Mouse (Mus musculus): ENCODE measurements around the gene Mfap2.
A peak's percentile ranks its signal among the peaks of the same experiment; 100 is the strongest.

DNA sequence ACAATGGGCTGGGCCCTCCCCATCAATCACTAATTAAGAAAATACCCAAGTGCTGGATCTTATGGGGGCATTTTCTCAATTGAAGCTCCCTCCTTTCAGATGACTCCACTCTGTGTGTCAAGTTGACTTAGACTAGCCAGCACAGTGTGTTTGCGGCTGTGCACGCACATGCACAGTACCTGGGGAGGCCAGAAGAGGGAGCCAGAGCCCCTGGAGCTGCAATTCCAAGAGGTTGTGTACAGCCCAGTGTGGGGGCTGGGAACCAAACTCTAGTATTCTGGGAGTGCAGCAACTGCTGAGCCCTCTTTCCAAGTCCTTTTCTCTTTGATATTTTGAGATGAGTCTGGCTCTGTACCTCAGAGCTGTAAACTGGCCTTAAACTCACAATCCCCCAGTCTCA, 28.6 kb upstream of the Mfap2 start:
- TF ChIP-seq CTCF (IDR thresholded peaks at IDR 0.05; ENCODE audit: insufficient read depth, low read depth, low read length): 0 out of 2 replicates have a peak, but pooled peaks have one; percentile 21
- TF ChIP-seq POLR2A (IDR thresholded peaks at IDR 0.05; ENCODE audit: insufficient read depth, low read depth, low read length): no peak

Data from olfactory bulb, adult 2 months (tissue).